Mouse (Mus musculus) c-Kit-positive CD71-positive TER-119-positive erythroid progenitor cells, embryonic 14.5 days (primary cell): ENCODE results near the gene Slbp.

Experiments used
- DNase-seq: peaks from one replicate; pipeline ENCODE4 v3.0.0-alpha.2; 2013; ENCODE audit warnings: low spot score

Gene Slbp

DNA sequence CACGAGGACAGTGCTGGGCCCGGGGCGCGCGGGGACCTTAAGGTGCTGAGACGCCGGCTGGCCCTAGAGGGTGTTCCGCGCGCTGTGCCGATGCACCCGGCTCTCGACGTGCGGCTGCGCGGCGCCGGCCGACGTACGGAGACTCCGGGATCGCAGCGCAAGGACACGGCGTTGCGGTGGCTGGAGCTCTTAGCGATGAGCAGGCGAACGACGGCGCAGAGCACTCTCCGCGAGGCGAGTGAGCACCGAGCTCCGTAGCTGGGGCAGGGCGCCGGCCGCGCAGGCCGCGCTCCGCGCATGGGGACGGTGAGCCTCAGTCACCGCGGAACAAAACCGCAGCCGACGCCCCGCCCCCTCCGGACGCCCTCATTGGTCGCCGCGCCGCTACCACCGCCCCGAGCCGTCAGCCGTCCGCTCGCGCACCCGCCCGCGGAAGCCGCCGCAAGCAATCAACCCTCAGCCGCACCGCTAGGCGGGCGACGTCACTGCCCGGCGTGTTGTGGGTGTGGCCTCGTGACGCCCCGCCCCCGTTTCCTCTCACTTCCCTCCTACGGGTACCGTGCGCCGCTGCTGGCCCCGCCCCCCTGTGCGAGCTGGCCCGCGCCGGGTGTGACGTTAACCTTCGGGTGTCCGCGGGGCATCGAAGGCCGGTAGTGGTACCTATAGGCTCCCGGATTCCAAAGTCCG, 22.9 kb downstream of the Slbp start, which contains the start of the genes Fam53a and Gm9903:
Gene Fam53a, minus strand, starts transcription at position 335 of the 687 bp plus-strand sequence.
Gene Gm9903, plus strand, starts transcription at position 625 of the 687 bp plus-strand sequence.
- peak; percentile 96 for DNase-seq

DNA sequence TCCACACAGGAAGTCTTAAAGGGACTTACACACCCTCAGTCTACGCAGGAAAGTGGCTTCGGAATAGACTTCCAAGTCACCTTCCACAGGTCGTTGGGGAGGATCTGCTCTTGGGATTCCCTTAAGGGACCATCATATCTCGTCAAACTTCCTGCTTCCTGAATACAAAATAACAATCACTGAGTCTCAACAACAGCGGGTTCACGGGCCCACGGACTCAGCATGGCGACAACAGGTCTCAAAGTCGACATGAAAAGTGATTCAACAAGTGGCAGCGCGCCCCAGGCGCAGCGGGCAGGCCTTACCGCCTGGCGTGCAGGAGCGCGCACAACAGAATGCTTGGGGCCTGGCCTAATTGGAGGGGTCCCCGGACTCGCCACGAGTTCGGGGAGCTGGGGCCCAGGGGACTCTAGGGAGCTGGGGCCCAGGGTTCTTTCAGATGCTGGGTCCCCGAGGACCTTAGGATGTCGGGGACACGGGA, 23.5 kb downstream of the Slbp start:
- no peak for DNase-seq

DNA sequence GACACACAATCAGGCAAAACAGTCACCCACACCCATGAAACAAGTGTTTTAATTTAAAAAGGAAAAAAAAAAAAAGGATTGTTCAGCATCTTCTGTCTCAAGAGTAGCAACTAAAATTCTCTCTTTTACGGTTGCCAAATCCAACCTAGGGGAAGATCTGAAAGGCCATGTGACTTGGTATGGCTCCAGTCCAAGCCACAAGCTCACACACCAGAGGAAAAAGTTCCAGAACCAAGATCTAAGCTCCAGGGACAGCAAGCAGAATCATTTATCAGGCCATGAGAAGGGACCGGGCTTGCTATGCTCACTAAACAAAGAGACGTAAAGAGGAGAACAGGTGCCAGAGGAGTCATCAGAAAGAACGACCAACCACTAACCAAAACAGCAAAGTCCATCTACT, 24.4 kb downstream of the Slbp start:
- no peak for DNase-seq

DNA sequence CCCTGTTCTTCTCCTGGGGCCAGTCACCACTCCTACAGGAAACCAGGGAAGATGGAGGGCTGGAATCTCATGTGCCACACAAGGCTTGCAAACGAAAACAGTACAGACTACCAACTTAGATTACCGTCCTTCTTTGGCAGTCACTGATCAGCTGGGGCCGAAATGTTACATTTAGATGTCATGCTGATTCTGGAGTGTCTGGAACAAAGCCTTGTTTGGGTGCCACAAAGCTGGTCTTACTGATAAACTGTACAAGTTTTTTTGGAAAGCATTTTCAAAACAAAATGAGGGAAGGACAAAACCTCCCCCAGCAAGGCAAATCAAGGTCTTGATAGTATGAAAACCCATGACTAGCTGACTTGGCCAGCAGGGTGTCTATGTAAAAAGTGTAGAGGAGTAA, 28.6 kb downstream of the Slbp start:
- DNase-seq = no peak

DNA sequence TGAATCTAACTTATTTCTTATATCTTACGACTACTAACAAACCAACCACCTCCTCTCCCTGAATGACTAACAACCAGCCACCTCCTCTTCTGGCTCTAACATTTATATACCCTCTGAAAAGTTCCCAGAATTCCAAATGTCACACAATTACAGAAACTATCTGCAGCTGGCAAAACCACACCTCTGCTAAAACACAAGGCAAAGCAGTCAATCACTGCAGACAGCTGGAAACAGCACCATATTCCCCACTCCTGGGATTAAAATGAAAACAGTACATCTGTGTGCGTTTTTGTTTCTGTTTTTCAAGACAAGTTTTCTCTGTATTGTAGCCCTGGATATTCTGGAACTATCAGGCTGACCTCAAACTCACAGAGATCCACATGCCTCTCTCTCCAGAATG, 29.7 kb downstream of the Slbp start:
- no peak for DNase-seq

DNA sequence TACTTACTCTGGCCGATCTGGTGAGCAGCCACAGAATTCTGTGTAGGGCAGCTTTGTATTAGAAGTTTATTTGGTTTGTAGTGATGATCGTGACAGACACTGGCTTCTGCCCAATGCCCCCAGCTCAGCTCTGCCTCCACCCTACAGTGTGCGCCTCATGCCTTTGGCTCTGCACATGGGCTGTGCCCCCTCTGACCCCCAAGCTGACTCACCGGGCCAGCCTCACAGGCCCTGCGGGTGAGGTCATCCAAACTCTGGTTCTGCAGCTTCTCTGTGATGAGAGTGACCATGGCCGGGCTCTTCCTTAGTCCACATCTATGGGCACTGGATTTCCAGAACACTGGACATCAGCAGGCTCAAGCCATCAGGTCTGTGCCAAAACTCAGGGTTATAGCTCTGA, 38.0 kb downstream of the Slbp start:
- DNase-seq = no peak

DNA sequence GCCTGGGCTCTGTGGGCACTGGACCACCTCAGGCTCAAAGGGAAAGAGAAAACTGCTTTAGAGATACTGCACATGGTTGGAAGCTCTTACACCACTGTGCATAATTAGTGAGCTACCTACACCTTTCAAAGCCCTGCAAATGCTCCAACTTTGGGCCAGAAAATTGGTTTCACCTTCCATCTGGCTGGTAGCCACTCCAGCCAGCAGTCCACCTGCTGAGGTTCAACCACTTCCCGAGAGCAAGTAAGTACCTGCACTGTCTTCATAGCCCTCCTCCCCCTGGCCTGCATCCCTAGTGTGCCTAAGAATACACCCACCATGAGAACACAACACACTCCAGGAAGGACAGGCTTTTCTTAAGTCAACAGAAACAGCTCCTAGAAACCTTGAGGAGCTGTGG, 40.6 kb downstream of the Slbp start:
- DNase-seq = no peak

DNA sequence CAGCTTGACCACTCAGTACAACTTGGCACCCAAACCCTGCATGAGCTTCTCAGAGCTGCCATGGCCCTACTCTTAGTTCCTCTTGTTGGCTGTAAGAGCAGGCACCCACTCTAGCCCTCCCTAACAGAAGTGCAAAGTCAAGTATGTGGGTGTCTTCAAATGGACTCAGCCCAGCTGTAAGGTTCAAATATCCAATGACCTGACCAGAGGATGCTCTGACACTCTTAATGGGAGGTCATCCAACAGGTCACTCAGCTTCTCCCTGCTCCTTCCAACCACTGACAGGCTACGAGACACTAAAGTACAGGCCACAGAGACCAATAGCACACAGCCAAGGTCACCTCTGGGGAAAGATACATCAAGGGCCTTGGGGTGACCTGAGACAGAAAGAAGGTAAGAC, 43.1 kb downstream of the Slbp start:
- no peak for DNase-seq

DNA sequence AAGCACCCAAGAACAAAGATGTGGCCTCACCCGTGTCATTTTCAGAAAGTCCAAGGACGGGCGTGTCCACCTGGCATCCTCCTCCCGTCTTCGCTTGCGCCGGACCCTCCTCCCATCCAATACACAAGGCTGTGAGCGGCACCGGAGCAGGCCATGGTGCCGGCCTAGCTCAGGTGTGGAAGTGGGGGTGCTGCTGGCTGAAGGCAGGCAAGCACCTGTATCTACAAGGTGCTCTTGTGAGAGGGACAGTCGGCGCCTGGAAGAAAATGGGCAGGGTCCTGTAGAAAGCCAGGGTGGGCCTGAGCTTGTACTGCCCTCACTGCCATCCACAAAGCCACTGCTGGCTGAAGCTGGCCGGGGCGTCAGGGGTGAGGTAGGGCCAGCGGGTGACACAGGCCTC, 44.9 kb downstream of the Slbp start:
- DNase-seq = no peak

DNA sequence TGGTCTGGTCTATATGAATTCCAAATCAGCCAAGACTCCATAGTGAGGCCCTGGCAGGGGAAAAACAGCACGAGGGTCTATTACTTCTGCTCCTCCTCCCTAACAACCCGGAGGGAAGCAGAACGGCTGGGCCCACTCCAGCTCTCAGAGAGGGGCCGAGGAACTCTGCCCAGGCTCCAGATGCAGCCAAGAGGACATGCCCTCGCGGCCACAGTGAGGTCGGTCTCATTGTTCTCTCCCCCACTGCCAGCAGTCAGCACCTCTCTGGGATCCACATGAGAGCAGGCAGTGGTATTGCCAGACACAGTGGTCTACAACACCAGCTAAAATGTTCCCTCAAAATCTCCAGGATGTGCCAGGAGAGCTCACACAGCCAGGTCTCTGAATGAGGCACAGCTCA, 45.7 kb downstream of the Slbp start:
- DNase-seq = no peak

DNA sequence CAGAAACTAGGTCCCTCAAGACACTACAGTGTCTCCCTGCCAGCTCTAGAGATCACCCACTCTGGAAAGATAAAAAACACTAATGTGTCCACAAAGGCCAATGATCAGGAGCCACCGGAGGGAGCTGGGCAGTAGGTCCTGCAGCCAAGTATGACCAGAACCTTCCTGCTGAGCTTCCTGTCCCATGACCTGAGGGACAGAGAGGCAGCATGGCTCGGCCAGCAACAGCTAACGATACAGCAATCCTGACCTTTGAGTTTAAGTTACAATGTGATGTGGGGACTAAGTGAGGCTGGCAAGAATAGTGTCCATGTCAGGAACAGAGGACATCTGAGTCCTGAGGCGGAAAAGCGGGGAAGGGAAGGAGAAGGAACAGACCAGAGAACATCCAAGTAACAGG, 47.1 kb downstream of the Slbp start:
- DNase-seq = no peak

DNA sequence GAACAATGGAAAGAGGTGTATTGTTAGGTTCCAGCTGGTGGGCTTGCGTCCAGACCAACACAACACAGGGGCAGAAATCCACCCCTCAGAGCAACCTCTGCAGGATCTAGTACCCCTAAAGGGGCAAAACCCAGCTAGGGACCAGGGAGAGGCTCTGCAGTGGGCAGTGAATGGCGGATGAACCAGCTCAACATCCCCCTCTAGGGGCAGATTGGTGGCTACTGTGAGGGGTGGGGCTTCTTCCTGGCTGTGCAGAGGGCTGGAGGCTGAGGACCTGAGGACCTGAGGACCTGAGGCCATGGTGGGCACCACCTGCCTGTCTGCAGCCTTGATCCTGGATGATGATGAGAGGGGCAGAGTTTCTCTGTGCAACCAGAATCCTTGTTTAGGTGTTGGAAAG, 58.8 kb downstream of the Slbp start:
- DNase-seq = no peak

DNA sequence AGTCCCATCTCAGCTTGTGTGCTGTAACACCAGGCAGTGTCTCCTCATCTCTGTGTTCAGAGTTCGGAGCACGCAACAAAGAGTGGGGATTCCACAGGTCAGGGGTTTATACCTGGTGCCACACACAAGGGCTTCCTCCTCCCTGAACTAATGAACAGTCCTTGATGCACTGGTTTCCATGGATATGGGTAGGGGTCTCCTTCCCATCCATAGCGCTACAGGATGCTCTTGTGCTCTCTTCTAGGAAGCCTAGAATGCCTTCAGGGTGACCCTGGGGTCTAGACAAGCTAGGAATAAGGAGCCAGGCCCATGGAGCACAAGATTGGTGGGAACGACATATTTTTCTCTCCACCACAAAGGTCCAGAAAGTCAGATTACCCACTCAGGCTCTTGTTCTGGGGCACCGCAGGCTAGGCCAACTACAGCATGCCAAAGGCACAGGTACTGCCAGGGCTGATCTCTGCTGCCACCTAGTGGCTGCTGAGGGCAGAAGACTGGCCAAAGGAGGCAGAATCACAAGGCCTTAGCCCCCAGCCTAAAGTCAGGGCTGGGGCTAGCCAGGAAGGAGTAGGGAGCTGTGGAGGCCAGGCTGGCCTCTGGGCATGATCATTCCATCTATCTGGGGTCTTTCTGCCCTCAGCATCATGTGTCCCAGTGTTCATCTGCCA, 63.0 kb downstream of the Slbp start:
- DNase-seq = peak; percentile 67

DNA sequence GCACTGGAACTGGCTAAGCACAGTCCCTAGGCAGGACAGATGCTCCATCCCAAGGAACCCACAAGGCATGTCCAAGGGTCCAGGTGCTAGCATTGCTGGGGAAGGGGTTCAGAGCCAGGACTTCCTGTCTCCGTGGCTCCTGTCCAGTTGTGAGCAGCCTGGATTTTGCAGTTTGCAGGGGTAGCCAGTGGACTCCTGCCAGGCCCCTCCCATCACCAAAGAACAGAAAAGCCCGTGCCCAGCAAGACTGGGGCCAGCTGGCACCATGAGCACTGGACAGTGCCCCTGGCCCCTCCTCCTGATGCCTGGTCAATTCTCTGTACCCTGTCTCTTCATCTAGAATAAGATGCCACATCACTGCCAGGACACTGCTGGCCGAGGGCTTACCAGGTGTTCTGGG, 64.3 kb downstream of the Slbp start:
- no peak for DNase-seq

DNA sequence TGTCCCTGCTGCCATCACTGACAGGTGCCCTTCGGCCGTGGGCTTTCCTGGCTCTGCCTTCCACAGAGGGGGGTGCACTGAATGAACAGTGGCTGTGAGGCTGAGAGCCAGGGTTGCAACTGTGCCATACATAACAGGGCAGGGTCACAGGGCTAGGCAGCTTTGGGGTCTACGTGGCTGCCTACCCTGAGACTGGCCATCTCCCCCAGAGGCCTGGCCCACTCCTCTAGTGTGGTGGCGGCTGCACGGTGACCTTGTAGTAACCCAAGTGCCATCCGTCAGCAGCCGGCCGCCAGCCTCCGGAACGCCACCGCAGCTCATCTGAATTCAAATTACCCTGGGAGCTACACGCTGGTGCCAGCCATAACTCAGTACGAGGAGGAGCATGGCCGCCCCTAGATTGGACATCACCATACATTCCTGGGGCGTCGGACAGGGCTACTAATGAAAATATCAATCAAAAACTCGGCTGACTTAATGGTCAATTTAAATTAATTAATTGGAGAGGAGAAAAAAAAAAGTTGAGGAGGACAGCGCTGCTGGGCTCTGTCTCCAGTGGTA, 64.8 kb downstream of the Slbp start:
- no peak for DNase-seq
